Mouse (Mus musculus) hindbrain, embryonic 10.5 days (tissue): ENCODE data around the gene P3h4. TPM values are rescaled to one million over a fixed set of nuclear protein-coding genes. Genes with fewer than 3 reads are reported as not detected.
"Not testable (repeated sequence)": the region's sequence is repeated elsewhere in the genome, so short reads cannot be mapped to it uniquely, and the experiment has no call there.

ENCODE experiments used
- DNase-seq: peaks from one replicate; pipeline ENCODE4 v3.0.0-alpha.2; 2017; ENCODE audit warnings: low spot score
- H3K27ac ChIP-seq: fragments of 300-500 bp; sonication (generic); 2 replicates; pipeline ENCODE4 v1.5.1; 2016; ENCODE audit warnings: mild to moderate bottlenecking, moderate library complexity
- H3K27me3 ChIP-seq: fragments of 300-500 bp; sonication (generic); 2 replicates; pipeline ENCODE4 v1.6.1; 2016; ENCODE audit warnings: mild to moderate bottlenecking; ENCODE audit not compliant: poor library complexity, insufficient read depth, severe bottlenecking
- H3K36me3 ChIP-seq: fragments of 300-500 bp; sonication (generic); 2 replicates; pipeline ENCODE4 v1.6.1; 2016; ENCODE audit warnings: mild to moderate bottlenecking, moderate library complexity
- H3K4me1 ChIP-seq: fragments of 300-500 bp; sonication (generic); replicated peaks from 2 replicates; pipeline ENCODE4 v1.6.1; 2016; ENCODE audit warnings: mild to moderate bottlenecking
- H3K4me3 ChIP-seq: fragments of 300-500 bp; sonication (generic); 2 replicates; pipeline ENCODE4 v1.5.1; 2016; ENCODE audit warnings: mild to moderate bottlenecking, moderate library complexity
- H3K9me3 ChIP-seq: fragments of 300-500 bp; sonication (generic); 2 replicates; pipeline ENCODE4 v1.6.1; 2016; ENCODE audit warnings: mild to moderate bottlenecking, moderate library complexity
- WGBS: fragments of 180-500 bp; shearing (Covaris S2); methylation state at CpG from one replicate; pipeline ENCODE4 v1.1.7; 2016; 5-methylcytosine and 5-hydroxymethylcytosine counted together
- polyA plus RNA-seq: library from polyadenylated mRNA; unstranded; fragments of >200 nt; fragmentation: Nextera tagmentation; extraction: Ambion mirVana; gene quantifications from 2 replicates; pipeline ENCODE4 v1.2.1, GENCODE M21; 2016

P3h4 gene
- polyA plus RNA-seq, 1 experiment from 2014 or later, result 27.0 TPM

- peaks cover 61% of the 10 kb centered on the region for H3K27me3 ChIP-seq
- no CpG with 5 or more reads among the region's 13 CpGs for WGBS
- peaks cover 28% of the 10 kb centered on the region for H3K4me1 ChIP-seq
These were observed 53.6 kb downstream of the P3h4 start for GRCm38 (mm10) chr11:100361059-100361458.

GRCm38 (mm10) chr11:100360175-100360574 lies 54.5 kb downstream of the P3h4 start:
- H3K4me3 ChIP-seq, result no peak overlapping the region
- H3K9me3 ChIP-seq, result no peaks in the 10 kb centered on the region
- WGBS, result 79% methylated on average over 6 of the region's 6 CpGs
- DNase-seq, result no peak
- peaks cover 68% of the 10 kb centered on the region for H3K27me3 ChIP-seq
- no peak overlapping the region for H3K27ac ChIP-seq
- H3K4me1 ChIP-seq, result peaks cover 33% of the 10 kb centered on the region
- H3K36me3 ChIP-seq, result no peaks in the 10 kb centered on the region

More at GRCm38 (mm10) chr11:100361059-100361458, 53.6 kb downstream of the P3h4 start:
- not testable (repeated sequence) for DNase-seq, H3K4me3 ChIP-seq, H3K36me3 ChIP-seq, H3K27ac ChIP-seq, H3K9me3 ChIP-seq

Other genes starting within 250 kb of the P3h4 start
- gene Krt9, start 221.6 kb downstream of the P3h4 start, polyA plus RNA-seq, result not detected in 2 replicates
- 1.5 and 1.9 TPM in 2 replicates for gene Krt14, start 207.3 kb downstream of the P3h4 start, polyA plus RNA-seq
- not detected in 2 replicates for gene Krt16, start 165.9 kb downstream of the P3h4 start, polyA plus RNA-seq
- 0.16 TPM in 1 of 2 replicates, not detected in the other for gene Krt17, start 153.8 kb downstream of the P3h4 start, polyA plus RNA-seq
- not detected in 2 replicates for gene Krt42, start 145.0 kb downstream of the P3h4 start, polyA plus RNA-seq
- 1,728 and 1,735 TPM in 2 replicates for gene Eif1, start 95.0 kb downstream of the P3h4 start, polyA plus RNA-seq
- gene Gast, start 80.4 kb downstream of the P3h4 start, polyA plus RNA-seq, result 0.90 TPM in 1 of 2 replicates, not detected in the other
- 33.2 and 37.7 TPM in 2 replicates for gene Hap1, start 58.7 kb downstream of the P3h4 start, polyA plus RNA-seq
- gene Jup, start 17.1 kb downstream of the P3h4 start, polyA plus RNA-seq, result 45.0 and 53.6 TPM in 2 replicates
- gene Fkbp10, start 861 bp upstream of the P3h4 start, polyA plus RNA-seq, result 51.0 and 52.0 TPM in 2 replicates
- gene Nt5c3b, start 27.0 kb upstream of the P3h4 start, polyA plus RNA-seq, result 115 and 121 TPM in 2 replicates
- 0.58 and 0.63 TPM in 2 replicates for gene Klhl10, start 27.1 kb upstream of the P3h4 start, polyA plus RNA-seq
- 6.1 and 6.9 TPM in 2 replicates for gene Klhl11, start 57.9 kb upstream of the P3h4 start, polyA plus RNA-seq
- gene Acly, start 113.2 kb upstream of the P3h4 start, polyA plus RNA-seq, result 356 and 388 TPM in 2 replicates
- 3.2 and 3.3 TPM in 2 replicates for gene Ttc25, start 130.8 kb upstream of the P3h4 start, polyA plus RNA-seq
- 22.7 and 27.3 TPM in 2 replicates for gene Cnp, start 160.1 kb upstream of the P3h4 start, polyA plus RNA-seq
- gene Nkiras2, start 204.4 kb upstream of the P3h4 start, polyA plus RNA-seq, result 95.9 and 119 TPM in 2 replicates
- 219 and 260 TPM in 2 replicates for gene Dnajc7, start 205.3 kb upstream of the P3h4 start, polyA plus RNA-seq